Mouse (Mus musculus) forebrain, embryonic 16.5 days (tissue): ENCODE measurements around the gene Tecpr2. TPM values are rescaled to one million over a fixed set of nuclear protein-coding genes. Genes with fewer than 3 reads are reported as not detected.
A peak's percentile ranks its signal among the peaks of the same experiment; 100 is the strongest.

Source experiments
- ATAC-seq: fragments of 200-750 bp; cut with Nextera tagmentation; 2 replicates; pipeline ENCODE4 v1.8.0; 2017; ENCODE audit warnings: mild to moderate bottlenecking, moderate library complexity
- H3K27ac ChIP-seq: fragments of 300-500 bp; sonication (generic); 2 replicates; pipeline ENCODE4 v1.5.1; 2014; ENCODE audit warnings: low read length, control low read depth
- H3K27me3 ChIP-seq: fragments of 300-500 bp; sonication (generic); replicated peaks from 2 replicates; pipeline ENCODE4 v1.6.1; 2014; ENCODE audit warnings: low read length; ENCODE audit not compliant: control insufficient read depth, insufficient read depth
- H3K36me3 ChIP-seq: fragments of 300-500 bp; sonication (generic); 2 replicates; pipeline ENCODE4 v1.6.1; 2014; ENCODE audit not compliant: control insufficient read depth, insufficient read depth
- H3K4me1 ChIP-seq: fragments of 300-500 bp; sonication (generic); replicated peaks from 2 replicates; pipeline ENCODE4 v1.6.1; 2014; ENCODE audit warnings: low read length; ENCODE audit not compliant: control insufficient read depth, insufficient read depth
- H3K4me2 ChIP-seq: fragments of 300-500 bp; sonication (generic); 2 replicates; pipeline ENCODE4 v1.6.1; 2014; ENCODE audit warnings: mild to moderate bottlenecking, low read length, control low read depth
- H3K4me3 ChIP-seq: fragments of 300-500 bp; sonication (generic); replicated peaks from 2 replicates; pipeline ENCODE4 v1.5.1; 2014; ENCODE audit warnings: mild to moderate bottlenecking, low read length, control low read depth
- H3K9ac ChIP-seq: fragments of 300-500 bp; sonication (generic); replicated peaks from 2 replicates; pipeline ENCODE4 v1.6.1; 2014; ENCODE audit warnings: low read depth, low read length, control low read depth
- H3K9me3 ChIP-seq: fragments of 300-500 bp; sonication (generic); 2 replicates; pipeline ENCODE4 v1.6.1; 2016; ENCODE audit warnings: low read length; ENCODE audit not compliant: control insufficient read depth
- WGBS: fragments of 180-500 bp; shearing (Covaris S2); extraction: QIAGEN DNeasy Blood & Tissue Kit; methylation state at CpG from one replicate; pipeline ENCODE4 v1.1.7; 2014; 5-methylcytosine and 5-hydroxymethylcytosine counted together
- polyA plus RNA-seq: library from polyadenylated mRNA; unstranded; fragments of >200 nt; fragmentation: Nextera tagmentation; extraction: Ambion mirVana; gene quantifications from 2 replicates; pipeline ENCODE4 v1.2.1, GENCODE M21; 2015

Gene Tecpr2
- polyA plus RNA-seq: 8.6 and 9.3 TPM in 2 replicates

- H3K4me3 ChIP-seq: peak within 1 kb of the TSS; percentile 81
- H3K36me3 ChIP-seq: no peaks in the 10 kb centered on the region
Observed at GRCm38 (mm10) chr12:110889036-110890020, at the start of gene Tecpr2, which contains the start of gene Cinp. TSS of gene Tecpr2 (plus strand) at chr12:110889264. TSS of gene Cinp (minus strand) at chr12:110889145.

GRCm38 (mm10) chr12:110840348-110841198 lies 48.5 kb upstream of the Tecpr2 start, which contains the start of gene Mok:
TSS of gene Mok (minus strand) at chr12:110840939.
- no peaks in the 10 kb centered on the region for H3K9me3 ChIP-seq
- H3K4me1 ChIP-seq: peaks cover 31% of the 10 kb centered on the region
- WGBS: under 1% methylated on average over 71 of the region's 71 CpGs
- peak; percentile 80 for ATAC-seq
- H3K4me2 ChIP-seq: peak within 1 kb of the TSS; percentile 83
- peak within 1 kb of the TSS; percentile 66 for H3K4me3 ChIP-seq
- H3K36me3 ChIP-seq: no peaks in the 10 kb centered on the region
- H3K27me3 ChIP-seq: peaks cover 7% of the 10 kb centered on the region; the same call in 1 of the 2 replicates
- peak within 1 kb of the TSS; percentile 64 for H3K9ac ChIP-seq
- H3K27ac ChIP-seq: peak within 1 kb of the TSS; percentile 54; the same call in 1 of the 2 replicates

More at GRCm38 (mm10) chr12:110889036-110890020, at the start of gene Tecpr2, which contains the start of gene Cinp:
- Histone ChIP-seq H3K4me2 (peak within 1 kb of the TSS; percentile 96), H3K27ac (peak within 1 kb of the TSS; percentile 91), H3K4me1 (peaks cover 21% of the 10 kb centered on the region), H3K9ac (peak within 1 kb of the TSS; percentile 82), H3K27me3 (no peaks in the 10 kb centered on the region), H3K9me3 (no peaks in the 10 kb centered on the region)
- WGBS: under 1% methylated on average over 71 of the region's 74 CpGs
- ATAC-seq: peak; percentile 100

- H3K36me3 ChIP-seq: no peaks in the 10 kb centered on the region
- H3K9me3 ChIP-seq: no peaks in the 10 kb centered on the region
- WGBS: 70% methylated on average over 5 of the region's 5 CpGs
- peaks cover 14% of the 10 kb centered on the region for H3K27me3 ChIP-seq
- no peak overlapping the region for H3K4me2 ChIP-seq
- no peak for ATAC-seq
- H3K4me3 ChIP-seq: no peak overlapping the region
- no peak overlapping the region for H3K27ac ChIP-seq
- H3K4me1 ChIP-seq: peaks cover 36% of the 10 kb centered on the region
- H3K9ac ChIP-seq: no peak overlapping the region
Observed at GRCm38 (mm10) chr12:110841731-110842493, 47.2 kb upstream of the Tecpr2 start.

- Histone ChIP-seq H3K27me3 (peaks cover 14% of the 10 kb centered on the region), H3K4me3 (peak overlapping the region; percentile 46), H3K36me3 (no peaks in the 10 kb centered on the region), H3K9me3 (no peaks in the 10 kb centered on the region), H3K9ac (peak overlapping the region; percentile 55; the same call in 1 of the 2 replicates), H3K27ac (no peak overlapping the region), H3K4me1 (peaks cover 31% of the 10 kb centered on the region), H3K4me2 (peak overlapping the region; percentile 58)
- 16% methylated on average over 32 of the region's 32 CpGs for WGBS
- ATAC-seq: peak; percentile 43; the same call in 1 of the 2 replicates
Observed at GRCm38 (mm10) chr12:110843194-110844048, 45.6 kb upstream of the Tecpr2 start.

GRCm38 (mm10) chr12:110844227-110845130 lies 44.6 kb upstream of the Tecpr2 start:
- H3K27me3 ChIP-seq: peaks cover 14% of the 10 kb centered on the region
- no peak overlapping the region for H3K27ac ChIP-seq
- peak overlapping the region; percentile 58 for H3K4me2 ChIP-seq
- ATAC-seq: no peak
- H3K9me3 ChIP-seq: no peaks in the 10 kb centered on the region
- no peaks in the 10 kb centered on the region for H3K36me3 ChIP-seq
- H3K4me1 ChIP-seq: peaks cover 31% of the 10 kb centered on the region
- H3K4me3 ChIP-seq: peak overlapping the region; percentile 46
- WGBS: 1% methylated on average over 42 of the region's 42 CpGs
- H3K9ac ChIP-seq: peak overlapping the region; percentile 55

- Histone ChIP-seq H3K27me3 (peaks cover 14% of the 10 kb centered on the region), H3K9me3 (no peaks in the 10 kb centered on the region), H3K4me2 (peak overlapping the region; percentile 58), H3K9ac (peak overlapping the region; percentile 0), H3K4me3 (peak overlapping the region; percentile 46), H3K36me3 (no peaks in the 10 kb centered on the region), H3K27ac (no peak overlapping the region), H3K4me1 (peaks cover 23% of the 10 kb centered on the region)
- peak; percentile 73 for ATAC-seq
- under 1% methylated on average over 36 of the region's 36 CpGs for WGBS
Observed at GRCm38 (mm10) chr12:110845131-110845880, 43.8 kb upstream of the Tecpr2 start.

GRCm38 (mm10) chr12:110846191-110846765 lies 42.8 kb upstream of the Tecpr2 start:
- Histone ChIP-seq H3K4me1 (peaks cover 31% of the 10 kb centered on the region), H3K9me3 (no peaks in the 10 kb centered on the region), H3K4me3 (peak overlapping the region; percentile 46), H3K27me3 (peaks cover 14% of the 10 kb centered on the region), H3K36me3 (no peaks in the 10 kb centered on the region), H3K4me2 (peak overlapping the region; percentile 58; the same call in 1 of the 2 replicates), H3K9ac (no peak overlapping the region), H3K27ac (no peak overlapping the region)
- WGBS: 66% methylated on average over 6 of the region's 6 CpGs
- no peak for ATAC-seq
